Mouse (Mus musculus) limb, embryonic 14.5 days (tissue): ENCODE measurements at regions not wholly inside any gene's neighbourhood (a gene's known extent, or its start where the extent isn't known, plus 50 kb on each side); places are given as distances from the start of the nearest gene placed in this dataset.
A peak's percentile ranks its signal among the peaks of the same experiment; 100 is the strongest.

Source experiments
- ATAC-seq: fragments of 200-750 bp; cut with Nextera tagmentation; 2 replicates; pipeline ENCODE4 v1.8.0; 2017; ENCODE audit warnings: low read depth, moderate number of reproducible peaks, moderate TSS enrichment; ENCODE audit not compliant: low FRiP score
- DNase-seq: peaks from one replicate; pipeline ENCODE4 v3.0.0-alpha.2; 2015; ENCODE audit warnings: low spot score
- H3K27ac ChIP-seq: fragments of 300-500 bp; sonication (generic); replicated peaks from 2 replicates; pipeline ENCODE4 v1.5.1; 2014; ENCODE audit warnings: low read depth, mild to moderate bottlenecking, low read length, moderate library complexity, mixed read lengths
- H3K27me3 ChIP-seq: fragments of 300-500 bp; sonication (generic); 2 replicates; pipeline ENCODE4 v1.6.1; 2014; ENCODE audit warnings: low read length, mixed read lengths; ENCODE audit not compliant: control insufficient read depth, insufficient read depth
- H3K36me3 ChIP-seq: fragments of 300-500 bp; sonication (generic); 2 replicates; pipeline ENCODE4 v1.6.1; 2014; ENCODE audit warnings: mild to moderate bottlenecking, low read length, moderate library complexity, mixed read lengths; ENCODE audit not compliant: control insufficient read depth, insufficient read depth
- H3K4me1 ChIP-seq: fragments of 300-500 bp; sonication (generic); 2 replicates; pipeline ENCODE4 v1.6.1; 2014; ENCODE audit warnings: antibody characterized with exemption, low read length, mixed read lengths; ENCODE audit not compliant: control insufficient read depth, insufficient read depth
- H3K4me2 ChIP-seq: fragments of 300-500 bp; sonication (generic); replicated peaks from 2 replicates; pipeline ENCODE4 v1.6.1; 2014; ENCODE audit warnings: low read depth, mild to moderate bottlenecking, low read length, moderate library complexity; ENCODE audit not compliant: severe bottlenecking
- H3K4me3 ChIP-seq: fragments of 300-500 bp; sonication (generic); replicated peaks from 2 replicates; pipeline ENCODE4 v1.5.1; 2014; ENCODE audit warnings: low read length
- H3K9ac ChIP-seq: fragments of 300-500 bp; sonication (generic); 2 replicates; pipeline ENCODE4 v1.6.1; 2014; ENCODE audit warnings: mild to moderate bottlenecking, low read depth, low read length, moderate library complexity; ENCODE audit not compliant: severe bottlenecking
- H3K9me3 ChIP-seq: fragments of 300-500 bp; sonication (generic); 2 replicates; pipeline ENCODE4 v1.6.1; 2016; ENCODE audit warnings: low read length; ENCODE audit not compliant: control insufficient read depth
- POLR2A ChIP-seq: fragments of 200-500 bp; IDR thresholded peaks from 2 replicates; pipeline ENCODE4 v1.8.0; 2012; ENCODE audit warnings: inconsistent platforms, mild to moderate bottlenecking, moderate library complexity, borderline replicate concordance; ENCODE audit not compliant: insufficient read depth, insufficient read length; ENCODE audit errors: extremely low read depth
- WGBS: fragments of 180-500 bp; shearing (Covaris S2); extraction: QIAGEN DNeasy Blood & Tissue Kit; methylation state at CpG from one replicate; pipeline ENCODE4 v1.1.7; 2014; 5-methylcytosine and 5-hydroxymethylcytosine counted together

DNA sequence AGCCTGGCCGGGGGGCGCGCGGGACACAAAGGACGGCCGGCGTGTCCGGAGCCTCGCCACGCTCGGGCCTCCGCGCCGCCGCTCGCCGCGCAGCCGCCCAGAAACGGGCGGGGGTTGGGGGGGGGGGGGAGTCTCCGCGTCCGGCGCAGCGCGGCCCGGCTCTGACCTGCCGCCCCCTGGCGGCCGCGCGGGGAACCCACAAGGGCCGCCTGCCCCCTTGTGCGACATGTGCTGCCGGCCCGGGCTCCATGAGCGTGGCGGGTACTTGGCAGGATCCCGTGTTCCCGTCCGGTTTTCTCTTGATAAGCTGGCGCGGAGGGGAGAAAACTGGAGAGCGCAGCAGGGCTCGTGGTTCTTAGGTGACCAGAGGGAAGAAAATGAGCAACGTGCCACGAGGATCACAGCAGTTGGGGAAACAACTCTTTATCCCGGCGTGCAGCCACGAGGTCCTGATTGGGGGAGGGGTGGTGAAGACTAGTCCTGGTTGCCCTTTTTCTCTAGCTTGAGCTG, 49.9 kb upstream of the Gpc5 start:
- Histone ChIP-seq H3K9me3 (no peaks in the 10 kb centered on the region), H3K27me3 (no peaks in the 10 kb centered on the region; the same call in 1 of the 2 replicates), H3K4me3 (peak overlapping the region; percentile 94), H3K27ac (peak overlapping the region; percentile 94), H3K36me3 (peaks cover 41% of the 10 kb centered on the region), H3K9ac (peak overlapping the region; percentile 99), H3K4me2 (peak overlapping the region; percentile 71), H3K4me1 (peaks cover 13% of the 10 kb centered on the region)
- TF ChIP-seq POLR2A = 0 out of 2 replicates have a peak, but pooled peaks have one; percentile 16
- 0% methylated on average over 16 of the region's 51 CpGs for WGBS
- DNase-seq = peak; percentile 73
- peak; percentile 85 for ATAC-seq
